Mouse (Mus musculus): ENCODE measurements around the gene Gm10230. TPM values are rescaled to one million over a fixed set of nuclear protein-coding genes. Genes with fewer than 3 reads are reported as not detected.
"Not testable (repeated sequence)": the region's sequence is repeated elsewhere in the genome, so short reads cannot be mapped to it uniquely, and the experiment has no call there.

Gm10230 gene
- total RNA-seq (2021): not detected
- long read RNA-seq, experiment 1: 0 reads
- long read RNA-seq, experiment 2: 0 reads

DNA sequence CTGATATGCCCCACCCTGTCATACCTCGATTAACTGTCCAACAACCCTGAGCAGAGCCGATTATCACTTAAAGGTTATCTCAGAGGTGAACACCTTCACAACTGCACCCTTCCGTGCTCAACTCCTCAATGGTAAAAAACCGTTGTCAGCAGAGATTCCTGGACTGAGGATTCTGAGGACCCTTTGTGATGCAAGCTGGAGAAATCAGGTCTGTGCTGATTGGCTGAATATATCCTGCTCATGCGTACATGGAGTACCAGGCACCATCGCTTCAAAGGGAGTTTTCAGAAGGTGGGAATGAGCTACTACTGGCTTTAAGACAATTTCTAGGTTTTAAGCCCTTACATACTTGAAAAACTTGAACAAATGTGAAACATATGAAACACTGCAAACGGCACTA, at the start of gene Gm10230:
Gm10230 (minus strand) TSS at position 101 of the 400 bp plus-strand sequence.
- not testable (repeated sequence) for DNase-seq (ENCODE audit: low spot score in 2 of 2)

Small RNA genes lying within 50 kb of the gene (microRNA-seq; reads per million reads assigned to microRNA genes)
- gene Gm44452: 0 reads per million in 2 experiments

All from layer of hippocampus, postnatal 14 days (tissue).